Mouse (Mus musculus): ENCODE results near the gene Noct.

DNA sequence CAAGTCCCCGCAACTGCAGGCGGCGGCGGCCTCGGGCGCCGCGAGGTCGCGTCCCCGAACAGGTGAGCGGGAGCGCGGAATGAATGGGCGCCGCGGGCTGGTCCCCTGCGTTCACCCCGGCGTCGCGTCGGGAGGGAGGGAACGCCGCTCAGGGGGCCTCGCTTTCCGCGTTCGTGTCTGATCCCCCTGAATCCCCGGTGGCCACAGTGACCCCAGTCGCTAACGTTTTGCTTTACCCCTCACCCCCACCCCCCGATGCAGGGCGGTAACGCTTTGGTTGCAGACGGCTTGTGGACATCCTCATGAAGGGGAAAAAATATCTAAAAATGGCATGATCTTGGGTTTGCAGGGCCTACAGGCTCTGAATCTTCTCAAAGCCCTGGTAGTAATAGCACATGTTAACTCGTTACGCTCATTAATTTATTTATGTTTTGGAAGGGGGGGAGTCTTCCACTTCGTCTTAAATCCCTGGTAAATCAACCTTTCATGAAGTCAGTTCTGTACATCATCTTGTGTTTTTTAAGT is 1.0 kb downstream of the Noct start:
- no peak for TF ChIP-seq CTCF (IDR thresholded peaks at IDR 0.05; ENCODE audit: control insufficient read depth, insufficient read depth, insufficient read length)
- no peak for TF ChIP-seq MYOD1 (IDR thresholded peaks at IDR 0.05; ENCODE audit: control insufficient read depth, insufficient read length, low read depth)
- TF ChIP-seq MAX (IDR thresholded peaks at IDR 0.05), result no peak
- TF ChIP-seq FOSL1 (IDR thresholded peaks at IDR 0.05; ENCODE audit: insufficient read depth, low read length, poor library complexity, severe bottlenecking), result no peak
